Mouse (Mus musculus): ENCODE data around the gene Jade2. TPM values are rescaled to one million over a fixed set of nuclear protein-coding genes. Genes with fewer than 3 reads are reported as not detected.
A peak's percentile ranks its signal among the peaks of the same experiment; 100 is the strongest.

Jade2 gene
- polyA plus RNA-seq, 1 experiment from 2014 or later, result 0.79 TPM

- Histone ChIP-seq H3K4me1 (ENCODE audit: control insufficient read depth, low read depth, low read length) (peaks cover 46% of the 10 kb centered on the region), H3K27ac (ENCODE audit: low read length) (peak overlapping the region; percentile 86)
- 32% methylated on average over 9 of the region's 9 CpGs for WGBS (ENCODE audit: insufficient replicate concordance)
Observed at GRCm38 (mm10) chr11:51840657-51841056, 16.8 kb downstream of the Jade2 start.

GRCm38 (mm10) chr11:51839973-51840372 lies 17.5 kb downstream of the Jade2 start:
- no peak overlapping the region for H3K4me3 ChIP-seq (ENCODE audit: low read depth, low read length)
- peak overlapping the region; percentile 58 for H3K4me2 ChIP-seq (ENCODE audit: low read depth, low read length)
- H3K27ac ChIP-seq (ENCODE audit: low read length), result peak overlapping the region; percentile 86
- no peaks in the 10 kb centered on the region for H3K27me3 ChIP-seq (ENCODE audit: control insufficient read depth, insufficient read depth, low read depth, low read length)
- peaks cover 46% of the 10 kb centered on the region for H3K4me1 ChIP-seq (ENCODE audit: control insufficient read depth, low read depth, low read length)
- no peaks in the 10 kb centered on the region for H3K36me3 ChIP-seq (ENCODE audit: control insufficient read depth, insufficient read depth)
- peak; percentile 53 for ATAC-seq (ENCODE audit: low read depth)
- WGBS (ENCODE audit: insufficient replicate concordance), result 72% methylated on average over 11 of the region's 11 CpGs
- no peaks in the 10 kb centered on the region for H3K9me3 ChIP-seq (replicated peaks; ENCODE audit: control insufficient read depth, low read length)
- no peak overlapping the region for H3K9ac ChIP-seq (ENCODE audit: low read depth, low read length)

More at GRCm38 (mm10) chr11:51840657-51841056, 16.8 kb downstream of the Jade2 start:
- Histone ChIP-seq H3K27me3 (ENCODE audit: control insufficient read depth, insufficient read depth, low read depth, low read length) (no peaks in the 10 kb centered on the region), H3K9me3 (replicated peaks; ENCODE audit: control insufficient read depth, low read length) (no peaks in the 10 kb centered on the region), H3K9ac (ENCODE audit: low read depth, low read length) (peak overlapping the region; percentile 50), H3K4me2 (ENCODE audit: low read depth, low read length) (peak overlapping the region; percentile 58), H3K36me3 (ENCODE audit: control insufficient read depth, insufficient read depth) (no peaks in the 10 kb centered on the region), H3K4me3 (ENCODE audit: low read depth, low read length) (peak overlapping the region; percentile 16)
- peak; percentile 87 for ATAC-seq (ENCODE audit: low read depth)

- Histone ChIP-seq H3K27ac (ENCODE audit: low read length) (peak overlapping the region; percentile 86), H3K4me1 (ENCODE audit: control insufficient read depth, low read depth, low read length) (peaks cover 46% of the 10 kb centered on the region)
- ATAC-seq (ENCODE audit: low read depth), result peak; percentile 59
Observed at GRCm38 (mm10) chr11:51839106-51839505, 18.3 kb downstream of the Jade2 start.

GRCm38 (mm10) chr11:51837164-51838153 lies 20.0 kb downstream of the Jade2 start:
- Histone ChIP-seq H3K9ac (ENCODE audit: low read depth, low read length) (no peak overlapping the region), H3K4me2 (ENCODE audit: low read depth, low read length) (no peak overlapping the region), H3K4me1 (ENCODE audit: control insufficient read depth, low read depth, low read length) (peaks cover 59% of the 10 kb centered on the region), H3K27ac (ENCODE audit: low read length) (0 out of 2 replicates have a peak overlapping the region, but pooled peaks have one; percentile 12), H3K27me3 (ENCODE audit: control insufficient read depth, insufficient read depth, low read depth, low read length) (no peaks in the 10 kb centered on the region), H3K36me3 (ENCODE audit: control insufficient read depth, insufficient read depth) (no peaks in the 10 kb centered on the region), H3K4me3 (ENCODE audit: low read depth, low read length) (no peak overlapping the region), H3K9me3 (replicated peaks; ENCODE audit: control insufficient read depth, low read length) (no peaks in the 10 kb centered on the region)
- ATAC-seq (ENCODE audit: low read depth), result no peak
- WGBS (ENCODE audit: insufficient replicate concordance), result 64% methylated on average over 8 of the region's 8 CpGs

More at GRCm38 (mm10) chr11:51839106-51839505, 18.3 kb downstream of the Jade2 start:
- WGBS (ENCODE audit: insufficient replicate concordance), result 73% methylated on average over 2 of the region's 2 CpGs
- Histone ChIP-seq H3K36me3 (ENCODE audit: control insufficient read depth, insufficient read depth) (no peaks in the 10 kb centered on the region), H3K4me3 (ENCODE audit: low read depth, low read length) (no peak overlapping the region), H3K9me3 (replicated peaks; ENCODE audit: control insufficient read depth, low read length) (no peaks in the 10 kb centered on the region), H3K27me3 (ENCODE audit: control insufficient read depth, insufficient read depth, low read depth, low read length) (no peaks in the 10 kb centered on the region), H3K4me2 (ENCODE audit: low read depth, low read length) (no peak overlapping the region), H3K9ac (ENCODE audit: low read depth, low read length) (no peak overlapping the region)

- Histone ChIP-seq H3K4me2 (ENCODE audit: low read depth, low read length) (no peak overlapping the region), H3K9me3 (replicated peaks; ENCODE audit: control insufficient read depth, low read length) (no peaks in the 10 kb centered on the region), H3K27ac (ENCODE audit: low read length) (no peak overlapping the region), H3K9ac (ENCODE audit: low read depth, low read length) (no peak overlapping the region), H3K36me3 (ENCODE audit: control insufficient read depth, insufficient read depth) (no peaks in the 10 kb centered on the region), H3K27me3 (ENCODE audit: control insufficient read depth, insufficient read depth, low read depth, low read length) (no peaks in the 10 kb centered on the region), H3K4me3 (ENCODE audit: low read depth, low read length) (no peak overlapping the region), H3K4me1 (ENCODE audit: control insufficient read depth, low read depth, low read length) (peaks cover 61% of the 10 kb centered on the region)
- 85% methylated on average over 6 of the region's 6 CpGs for WGBS (ENCODE audit: insufficient replicate concordance)
- no peak for ATAC-seq (ENCODE audit: low read depth)
Observed at GRCm38 (mm10) chr11:51836506-51836905, 20.9 kb downstream of the Jade2 start.

- no peak for ATAC-seq (ENCODE audit: low read depth)
- WGBS (ENCODE audit: insufficient replicate concordance), result 82% methylated on average over 12 of the region's 12 CpGs
- Histone ChIP-seq H3K36me3 (ENCODE audit: control insufficient read depth, insufficient read depth) (no peaks in the 10 kb centered on the region), H3K4me1 (ENCODE audit: control insufficient read depth, low read depth, low read length) (peaks cover 61% of the 10 kb centered on the region), H3K9me3 (replicated peaks; ENCODE audit: control insufficient read depth, low read length) (no peaks in the 10 kb centered on the region), H3K27me3 (ENCODE audit: control insufficient read depth, insufficient read depth, low read depth, low read length) (no peaks in the 10 kb centered on the region), H3K4me2 (ENCODE audit: low read depth, low read length) (no peak overlapping the region), H3K4me3 (ENCODE audit: low read depth, low read length) (no peak overlapping the region), H3K9ac (ENCODE audit: low read depth, low read length) (no peak overlapping the region), H3K27ac (ENCODE audit: low read length) (no peak overlapping the region)
Observed at GRCm38 (mm10) chr11:51835598-51835997, 21.9 kb downstream of the Jade2 start.

- Histone ChIP-seq H3K27me3 (ENCODE audit: control insufficient read depth, insufficient read depth, low read depth, low read length) (no peaks in the 10 kb centered on the region), H3K4me1 (ENCODE audit: control insufficient read depth, low read depth, low read length) (peaks cover 46% of the 10 kb centered on the region)
- no peak for ATAC-seq (ENCODE audit: low read depth)
Observed at GRCm38 (mm10) chr11:51834067-51834411, 23.4 kb downstream of the Jade2 start.

GRCm38 (mm10) chr11:51833393-51834066 lies 23.9 kb downstream of the Jade2 start:
- H3K9ac ChIP-seq (ENCODE audit: low read depth, low read length), result peak overlapping the region; percentile 26
- peaks cover 41% of the 10 kb centered on the region for H3K4me1 ChIP-seq (ENCODE audit: control insufficient read depth, low read depth, low read length)
- no peak overlapping the region for H3K4me3 ChIP-seq (ENCODE audit: low read depth, low read length)
- ATAC-seq (ENCODE audit: low read depth), result no peak
- H3K9me3 ChIP-seq (replicated peaks; ENCODE audit: control insufficient read depth, low read length), result no peaks in the 10 kb centered on the region
- H3K27me3 ChIP-seq (ENCODE audit: control insufficient read depth, insufficient read depth, low read depth, low read length), result no peaks in the 10 kb centered on the region
- H3K36me3 ChIP-seq (ENCODE audit: control insufficient read depth, insufficient read depth), result no peaks in the 10 kb centered on the region
- no peak overlapping the region for H3K4me2 ChIP-seq (ENCODE audit: low read depth, low read length)
- H3K27ac ChIP-seq (ENCODE audit: low read length), result peak overlapping the region; percentile 49
- WGBS (ENCODE audit: insufficient replicate concordance), result 65% methylated on average over 10 of the region's 10 CpGs

More at GRCm38 (mm10) chr11:51834067-51834411, 23.4 kb downstream of the Jade2 start:
- Histone ChIP-seq H3K27ac (ENCODE audit: low read length) (no peak overlapping the region), H3K36me3 (ENCODE audit: control insufficient read depth, insufficient read depth) (no peaks in the 10 kb centered on the region), H3K9me3 (replicated peaks; ENCODE audit: control insufficient read depth, low read length) (no peaks in the 10 kb centered on the region), H3K9ac (ENCODE audit: low read depth, low read length) (no peak overlapping the region), H3K4me2 (ENCODE audit: low read depth, low read length) (no peak overlapping the region), H3K4me3 (ENCODE audit: low read depth, low read length) (no peak overlapping the region)
- 94% methylated on average over 8 of the region's 8 CpGs for WGBS (ENCODE audit: insufficient replicate concordance)

Data from liver, embryonic 16.5 days (tissue).